Mouse (Mus musculus) midbrain, embryonic 11.5 days (tissue): Measurements from ENCODE around the gene Pglyrp2. TPM values are rescaled to one million over a fixed set of nuclear protein-coding genes. Genes with fewer than 3 reads are reported as not detected.

Experiments used
- ATAC-seq: fragments of 200-750 bp; cut with Nextera tagmentation; 2 replicates; pipeline ENCODE4 v1.8.0; 2017; ENCODE audit warnings: moderate TSS enrichment, moderate library complexity; ENCODE audit not compliant: low FRiP score
- DNase-seq: peaks from one replicate; pipeline ENCODE4 v3.0.0; 2015; ENCODE audit warnings: low spot score; ENCODE audit errors: missing footprints
- H3K27ac ChIP-seq: fragments of 300-500 bp; sonication (generic); 2 replicates; pipeline ENCODE4 v1.5.1; 2014; ENCODE audit warnings: low read depth, low read length
- H3K27me3 ChIP-seq: fragments of 300-500 bp; sonication (generic); 2 replicates; pipeline ENCODE4 v1.6.1; 2014; ENCODE audit warnings: mild to moderate bottlenecking, low read length, moderate library complexity, mixed read lengths; ENCODE audit not compliant: control insufficient read depth, insufficient read depth
- H3K36me3 ChIP-seq: fragments of 300-500 bp; sonication (generic); 2 replicates; pipeline ENCODE4 v1.6.1; 2014; ENCODE audit warnings: mild to moderate bottlenecking, low read length, moderate library complexity, mixed read lengths; ENCODE audit not compliant: control insufficient read depth, insufficient read depth
- H3K4me1 ChIP-seq: fragments of 300-500 bp; sonication (generic); 2 replicates; pipeline ENCODE4 v1.6.1; 2014; ENCODE audit warnings: low read length; ENCODE audit not compliant: control insufficient read depth, insufficient read depth
- H3K4me2 ChIP-seq: fragments of 300-500 bp; sonication (generic); 2 replicates; pipeline ENCODE4 v1.6.1; 2014; ENCODE audit warnings: mild to moderate bottlenecking, moderate library complexity
- H3K4me3 ChIP-seq: fragments of 300-500 bp; sonication (generic); 2 replicates; pipeline ENCODE4 v1.5.1; 2014; ENCODE audit warnings: low read depth, low read length
- H3K9ac ChIP-seq: fragments of 300-500 bp; sonication (generic); 2 replicates; pipeline ENCODE4 v1.6.1; 2014; ENCODE audit warnings: low read length
- H3K9me3 ChIP-seq: fragments of 300-500 bp; sonication (generic); 2 replicates; pipeline ENCODE4 v1.6.1; 2016; ENCODE audit warnings: low read length; ENCODE audit not compliant: control insufficient read depth
- WGBS: fragments of 180-500 bp; shearing (Covaris S2); extraction: QIAGEN DNeasy Blood & Tissue Kit; methylation state at CpG from one replicate; pipeline ENCODE4 v1.1.7; 2014; 5-methylcytosine and 5-hydroxymethylcytosine counted together
- polyA plus RNA-seq: library from polyadenylated mRNA; unstranded; fragments of >200 nt; fragmentation: Nextera tagmentation; extraction: Ambion mirVana; gene quantifications from 2 replicates; pipeline ENCODE4 v1.2.1, GENCODE M21; 2014

Pglyrp2 gene
- polyA plus RNA-seq, 1 experiment from 2014 or later: not detected

GRCm38 (mm10) chr17:32388370-32389100 lies 35.4 kb downstream of the Pglyrp2 start:
- Histone ChIP-seq H3K27me3 (peaks cover 13% of the 10 kb centered on the region), H3K36me3 (no peaks in the 10 kb centered on the region), H3K4me2 (peak overlapping the region; percentile 94), H3K27ac (no peak overlapping the region), H3K9ac (peak overlapping the region; percentile 84), H3K4me3 (peak overlapping the region; percentile 73), H3K9me3 (no peaks in the 10 kb centered on the region), H3K4me1 (peaks cover 3% of the 10 kb centered on the region; the same call in 1 of the 2 replicates)
- peak; percentile 66 for ATAC-seq
- 1% methylated on average over 30 of the region's 39 CpGs for WGBS
- DNase-seq: peak; percentile 83

GRCm38 (mm10) chr17:32387986-32388369 lies 36.0 kb downstream of the Pglyrp2 start:
- 47% methylated on average over 7 of the region's 7 CpGs for WGBS
- H3K27ac ChIP-seq: no peak overlapping the region
- DNase-seq: no peak
- H3K9ac ChIP-seq: 0 out of 2 replicates have a peak overlapping the region, but pooled peaks have one; percentile 84
- H3K9me3 ChIP-seq: no peaks in the 10 kb centered on the region
- peak overlapping the region; percentile 94 for H3K4me2 ChIP-seq
- H3K4me1 ChIP-seq: peaks cover 3% of the 10 kb centered on the region; the same call in 1 of the 2 replicates
- ATAC-seq: no peak
- H3K36me3 ChIP-seq: no peaks in the 10 kb centered on the region
- peaks cover 13% of the 10 kb centered on the region for H3K27me3 ChIP-seq
- peak overlapping the region; percentile 73 for H3K4me3 ChIP-seq

GRCm38 (mm10) chr17:32386659-32387432 lies 37.1 kb downstream of the Pglyrp2 start:
- DNase-seq (no peak), ATAC-seq (no peak)
- 69% methylated on average over 9 of the region's 9 CpGs for WGBS
- peaks cover 3% of the 10 kb centered on the region; the same call in 1 of the 2 replicates for H3K4me1 ChIP-seq
- H3K4me2 ChIP-seq: no peak overlapping the region
- H3K9me3 ChIP-seq: no peaks in the 10 kb centered on the region
- H3K9ac ChIP-seq: no peak overlapping the region
- no peak overlapping the region for H3K27ac ChIP-seq
- no peak overlapping the region for H3K4me3 ChIP-seq
- H3K27me3 ChIP-seq: peaks cover 10% of the 10 kb centered on the region
- no peaks in the 10 kb centered on the region for H3K36me3 ChIP-seq

- no peaks in the 10 kb centered on the region for H3K27me3 ChIP-seq
- no peak overlapping the region for H3K4me2 ChIP-seq
- H3K4me3 ChIP-seq: no peak overlapping the region
- no peak overlapping the region for H3K27ac ChIP-seq
- ATAC-seq (no peak), DNase-seq (no peak)
- no peak overlapping the region for H3K9ac ChIP-seq
- no peaks in the 10 kb centered on the region for H3K9me3 ChIP-seq
- H3K4me1 ChIP-seq: peaks cover 3% of the 10 kb centered on the region; the same call in 1 of the 2 replicates
- H3K36me3 ChIP-seq: no peaks in the 10 kb centered on the region
- WGBS: 91% methylated on average over 5 of the region's 5 CpGs
Observed at GRCm38 (mm10) chr17:32383661-32384060, 40.3 kb downstream of the Pglyrp2 start.

GRCm38 (mm10) chr17:32382576-32382975 lies 41.4 kb downstream of the Pglyrp2 start:
- WGBS: 87% methylated on average over 7 of the region's 7 CpGs
- DNase-seq (no peak), ATAC-seq (no peak)
- H3K27me3 ChIP-seq: no peaks in the 10 kb centered on the region
- H3K27ac ChIP-seq: no peak overlapping the region
- H3K9me3 ChIP-seq: no peaks in the 10 kb centered on the region
- no peaks in the 10 kb centered on the region; the same call in 1 of the 2 replicates for H3K36me3 ChIP-seq
- H3K4me1 ChIP-seq: no peaks in the 10 kb centered on the region
- no peak overlapping the region for H3K4me2 ChIP-seq
- H3K4me3 ChIP-seq: no peak overlapping the region
- H3K9ac ChIP-seq: no peak overlapping the region

- Histone ChIP-seq H3K9me3 (no peaks in the 10 kb centered on the region), H3K36me3 (peaks cover 8% of the 10 kb centered on the region)
Observed at GRCm38 (mm10) chr17:32378786-32379185, 45.2 kb downstream of the Pglyrp2 start.

GRCm38 (mm10) chr17:32377137-32377536 lies 46.8 kb downstream of the Pglyrp2 start:
- no peak for DNase-seq
- Histone ChIP-seq H3K9me3 (no peaks in the 10 kb centered on the region), H3K27ac (no peak overlapping the region), H3K4me3 (no peak overlapping the region), H3K36me3 (peaks cover 8% of the 10 kb centered on the region), H3K27me3 (no peaks in the 10 kb centered on the region), H3K4me1 (no peaks in the 10 kb centered on the region; the same call in 1 of the 2 replicates), H3K4me2 (no peak overlapping the region), H3K9ac (no peak overlapping the region)
- ATAC-seq: no peak
- 87% methylated on average over 9 of the region's 9 CpGs for WGBS

More at GRCm38 (mm10) chr17:32378786-32379185, 45.2 kb downstream of the Pglyrp2 start:
- no peaks in the 10 kb centered on the region; the same call in 1 of the 2 replicates for H3K4me1 ChIP-seq
- no peaks in the 10 kb centered on the region for H3K27me3 ChIP-seq
- no peak overlapping the region for H3K4me3 ChIP-seq
- no peak overlapping the region for H3K9ac ChIP-seq
- no peak overlapping the region for H3K27ac ChIP-seq
- WGBS: 82% methylated on average over 2 of the region's 2 CpGs
- H3K4me2 ChIP-seq: no peak overlapping the region
- ATAC-seq (no peak), DNase-seq (no peak)

- Histone ChIP-seq H3K4me2 (no peak overlapping the region), H3K4me1 (no peaks in the 10 kb centered on the region; the same call in 1 of the 2 replicates), H3K4me3 (no peak overlapping the region), H3K9me3 (no peaks in the 10 kb centered on the region), H3K27ac (no peak overlapping the region), H3K9ac (no peak overlapping the region), H3K36me3 (peaks cover 8% of the 10 kb centered on the region), H3K27me3 (no peaks in the 10 kb centered on the region)
- ATAC-seq (no peak), DNase-seq (no peak)
- 89% methylated on average over 15 of the region's 15 CpGs for WGBS
Observed at GRCm38 (mm10) chr17:32376475-32376874, 47.5 kb downstream of the Pglyrp2 start.
